Mouse (Mus musculus): ENCODE results near the gene Polr2h. TPM values are rescaled to one million over a fixed set of nuclear protein-coding genes. Genes with fewer than 3 reads are reported as not detected.
"Not testable (repeated sequence)": the region's sequence is repeated elsewhere in the genome, so short reads cannot be mapped to it uniquely, and the experiment has no call there.

The Polr2h gene
- polyA plus RNA-seq (2015; fragmentation: Nextera tagmentation; extraction: Ambion mirVana): 52.6 and 56.2 TPM in 2 replicates

DNA sequence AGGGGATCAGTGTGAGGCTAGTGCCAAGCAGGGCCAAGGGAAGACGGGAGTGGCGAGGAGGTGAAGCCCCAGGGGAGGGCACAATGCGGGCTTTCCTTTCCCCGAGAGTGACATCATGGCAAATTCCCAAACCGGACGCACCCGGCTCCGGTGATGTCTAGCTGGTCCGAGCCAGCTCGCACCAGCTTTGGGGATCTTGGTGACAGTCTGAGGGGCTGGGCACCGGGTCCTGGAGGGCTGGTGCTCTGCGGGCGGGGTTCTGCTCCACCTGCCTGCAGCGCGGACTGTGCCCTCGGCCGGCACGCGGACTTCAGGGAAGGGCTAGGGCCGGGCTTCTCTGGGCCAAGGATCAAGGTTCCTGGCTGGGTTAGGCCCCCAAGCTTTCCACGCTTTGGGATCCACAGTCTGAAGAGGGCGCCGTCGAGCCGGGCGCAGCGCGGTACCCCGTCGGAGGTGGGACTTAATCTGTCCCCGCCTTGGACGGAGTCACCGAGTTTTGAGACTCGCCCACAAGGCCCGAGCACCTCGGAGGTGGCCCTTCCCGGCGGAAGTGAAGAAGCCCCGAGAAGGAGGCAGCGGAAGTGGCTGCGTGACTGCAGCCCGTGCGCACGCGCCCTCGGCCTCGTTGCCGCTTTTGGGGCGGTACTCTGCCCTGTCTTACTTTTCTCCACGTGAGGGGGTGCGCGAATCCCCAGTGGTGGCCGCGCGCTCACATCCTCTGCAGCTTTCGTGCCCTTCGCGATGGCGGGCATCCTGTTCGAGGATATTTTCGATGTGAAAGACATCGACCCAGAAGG is at the start of gene Polr2h, which contains the start of gene Clcn2:
Polr2h (plus strand) TSS at position 485 of the 797 bp plus-strand sequence.
Clcn2 (minus strand) TSS at position 566 of the 797 bp plus-strand sequence.
- H3K4me1 ChIP-seq: peaks cover 38% of the 10 kb centered on the region
- H3K4me2 ChIP-seq: peak within 1 kb of the TSS; percentile 97
- H3K36me3 ChIP-seq: peaks cover 34% of the 10 kb centered on the region
- peak; percentile 79 for ATAC-seq (ENCODE audit: extremely low read depth, insufficient number of reproducible peaks, low FRiP score, low TSS enrichment)
- WGBS: under 1% methylated on average over 62 of the region's 62 CpGs
- H3K27me3 ChIP-seq (replicated peaks): no peaks in the 10 kb centered on the region
- no peaks in the 10 kb centered on the region for H3K9me3 ChIP-seq
- peak within 1 kb of the TSS; percentile 97 for H3K27ac ChIP-seq (replicated peaks)
- H3K4me3 ChIP-seq: peak within 1 kb of the TSS; percentile 67
- H3K9ac ChIP-seq: peak within 1 kb of the TSS; percentile 87

DNA sequence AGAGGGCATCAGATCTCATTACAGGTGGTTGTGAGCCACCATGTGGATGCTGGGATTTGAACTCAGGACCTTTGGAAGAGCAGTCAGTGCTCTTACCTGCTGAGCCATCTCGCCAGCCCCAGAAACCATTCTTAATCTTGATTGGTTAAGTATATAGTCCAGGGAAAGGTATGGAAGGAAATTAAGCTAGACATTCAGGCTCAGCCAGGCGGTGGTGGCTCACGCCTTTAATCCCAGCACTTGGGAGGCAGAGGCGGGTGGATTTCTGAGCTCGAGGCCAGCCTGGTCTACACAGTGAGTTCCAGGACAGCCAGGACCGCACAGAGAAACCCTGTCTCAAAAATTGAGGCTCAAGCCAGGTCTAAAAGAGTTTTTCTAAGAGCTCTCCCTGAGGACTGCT is 49.5 kb upstream of the Polr2h start, which contains the start of gene Eif4g1:
Eif4g1 (plus strand) TSS at position 301 of the 400 bp plus-strand sequence.
- H3K4me3 ChIP-seq; H3K4me2 ChIP-seq; H3K27ac ChIP-seq (replicated peaks); H3K9ac ChIP-seq; H3K27me3 ChIP-seq (replicated peaks); H3K9me3 ChIP-seq; H3K4me1 ChIP-seq; ATAC-seq (ENCODE audit: extremely low read depth, insufficient number of reproducible peaks, low FRiP score, low TSS enrichment): not testable (repeated sequence)
- WGBS: 82% methylated on average over 5 of the region's 6 CpGs
- H3K36me3 ChIP-seq: peaks cover 23% of the 10 kb centered on the region

DNA sequence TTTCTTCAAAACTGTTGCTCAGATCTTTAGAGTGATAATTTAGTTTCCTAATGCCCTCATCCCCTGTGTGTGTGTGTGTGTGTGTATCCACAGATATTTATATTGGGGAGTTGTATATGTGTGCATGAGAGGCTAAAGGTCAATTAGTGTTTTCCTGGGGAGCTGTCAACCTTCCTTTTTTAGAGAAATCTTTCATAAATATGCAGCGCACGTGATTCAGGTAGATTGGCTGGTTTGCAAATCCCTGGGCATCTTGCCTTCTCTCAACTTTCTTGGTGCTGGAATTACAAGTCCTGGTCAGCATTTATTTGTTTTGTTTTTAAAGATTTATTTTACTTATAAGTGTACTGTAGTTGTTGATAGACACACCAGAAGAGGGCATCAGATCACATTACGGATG is 47.2 kb upstream of the Polr2h start:
- 88% methylated on average over 3 of the region's 3 CpGs for WGBS

DNA sequence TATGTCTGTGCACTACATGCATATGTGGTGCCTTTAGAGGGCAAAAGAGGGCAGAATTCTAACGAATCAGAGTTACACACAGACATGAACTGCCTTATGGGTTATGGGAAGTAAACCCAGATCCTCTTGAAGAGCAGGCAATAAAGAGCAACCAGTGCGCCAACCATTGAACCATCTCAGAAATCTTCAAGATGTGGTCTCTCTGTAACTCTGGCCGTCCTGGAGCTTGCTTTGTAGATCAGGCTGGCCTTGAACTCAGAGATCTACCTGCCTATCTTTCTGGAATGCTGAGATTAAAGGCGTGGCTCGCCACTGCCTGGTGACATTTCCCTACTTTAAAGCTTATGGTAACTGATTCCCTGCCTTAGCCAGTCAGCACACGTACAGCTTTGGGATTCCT is 45.6 kb upstream of the Polr2h start:
- peak overlapping the region; percentile 73 for H3K9ac ChIP-seq
- WGBS: 23% methylated on average over 6 of the region's 6 CpGs
- peaks cover 28% of the 10 kb centered on the region for H3K36me3 ChIP-seq
- no peaks in the 10 kb centered on the region for H3K9me3 ChIP-seq
- H3K4me2 ChIP-seq: peak overlapping the region; percentile 98
- peak overlapping the region; percentile 65 for H3K27ac ChIP-seq (replicated peaks)
- H3K4me3 ChIP-seq: peak overlapping the region; percentile 93
- no peak for ATAC-seq (ENCODE audit: extremely low read depth, insufficient number of reproducible peaks, low FRiP score, low TSS enrichment)
- H3K27me3 ChIP-seq (replicated peaks): no peaks in the 10 kb centered on the region
- H3K4me1 ChIP-seq: peaks cover 26% of the 10 kb centered on the region

More for the DNA sequence above, 47.2 kb upstream of the Polr2h start:
- no peaks in the 10 kb centered on the region for H3K27me3 ChIP-seq (replicated peaks)
- no peak overlapping the region for H3K27ac ChIP-seq (replicated peaks)
- H3K9ac ChIP-seq: no peak overlapping the region
- no peaks in the 10 kb centered on the region for H3K9me3 ChIP-seq
- no peak for ATAC-seq (ENCODE audit: extremely low read depth, insufficient number of reproducible peaks, low FRiP score, low TSS enrichment)
- peaks cover 13% of the 10 kb centered on the region for H3K36me3 ChIP-seq
- peaks cover 23% of the 10 kb centered on the region for H3K4me1 ChIP-seq
- no peak overlapping the region for H3K4me2 ChIP-seq
- no peak overlapping the region for H3K4me3 ChIP-seq

DNA sequence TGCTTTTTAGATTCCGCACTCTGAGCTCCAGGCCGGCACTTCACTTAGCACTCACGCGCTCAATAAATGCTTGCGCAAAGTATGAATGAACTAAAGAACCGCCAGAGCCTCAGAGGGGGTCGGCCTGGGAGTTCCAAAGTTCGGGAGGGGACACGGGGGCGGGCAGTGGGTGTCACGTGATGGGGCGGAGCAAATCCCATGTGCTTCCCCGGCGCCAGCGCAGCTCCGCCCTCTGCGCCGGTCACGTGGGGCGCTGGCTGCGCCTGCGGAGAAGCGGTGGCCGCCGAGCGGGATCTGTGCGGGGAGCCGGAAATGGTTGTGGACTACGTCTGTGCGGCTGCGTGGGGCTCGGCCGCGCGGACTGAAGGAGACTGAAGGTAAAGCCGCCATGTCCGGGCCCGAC is 45.0 kb upstream of the Polr2h start:
- Histone ChIP-seq H3K4me1 (peaks cover 32% of the 10 kb centered on the region), H3K4me3 (peak overlapping the region; percentile 93), H3K27ac (replicated peaks) (peak overlapping the region; percentile 97), H3K4me2 (peak overlapping the region; percentile 98), H3K9me3 (no peaks in the 10 kb centered on the region), H3K27me3 (replicated peaks) (no peaks in the 10 kb centered on the region), H3K9ac (peak overlapping the region; percentile 99), H3K36me3 (peaks cover 34% of the 10 kb centered on the region)
- peak; percentile 91 for ATAC-seq (ENCODE audit: extremely low read depth, insufficient number of reproducible peaks, low FRiP score, low TSS enrichment)
- 0% methylated on average over 38 of the region's 38 CpGs for WGBS

DNA sequence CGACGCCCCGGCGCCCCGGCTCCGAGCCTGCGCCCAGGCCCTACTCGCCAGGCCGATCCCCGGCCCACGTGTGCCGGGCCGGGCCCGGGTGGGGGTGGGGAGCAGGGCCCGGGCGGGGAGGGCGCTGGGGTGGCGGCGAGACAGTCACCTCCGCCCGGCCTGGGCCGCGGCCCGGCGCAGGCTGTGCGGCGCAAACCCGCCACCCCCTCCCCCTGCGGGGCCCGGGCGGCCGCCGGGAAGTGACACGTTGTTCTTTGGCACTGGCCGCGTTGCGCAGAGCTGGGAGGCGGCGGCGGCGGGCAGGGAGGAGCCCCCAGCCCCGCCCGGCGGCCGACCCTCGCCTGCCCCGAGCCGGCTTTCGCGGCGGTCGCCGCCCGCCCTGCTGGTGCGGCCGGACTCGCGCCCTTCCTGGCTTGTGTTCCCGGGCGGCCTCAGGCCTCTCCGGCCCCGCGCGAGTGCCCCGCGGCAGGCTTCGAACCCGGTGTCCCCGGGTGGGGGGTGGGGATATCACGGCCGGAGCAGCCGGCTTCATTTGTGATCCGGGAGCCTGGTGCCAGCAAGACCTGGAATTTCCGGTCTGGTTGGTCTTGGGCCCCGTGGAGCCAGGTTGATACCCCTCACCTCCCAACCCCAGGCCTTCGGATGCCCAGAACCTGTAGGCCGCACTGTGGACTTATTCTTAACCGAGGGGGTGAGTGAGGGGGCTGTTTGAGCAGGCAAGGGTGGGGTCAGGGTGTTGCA is 44.3 kb upstream of the Polr2h start:
- Histone ChIP-seq H3K9ac (peak overlapping the region; percentile 99), H3K4me3 (peak overlapping the region; percentile 93), H3K9me3 (no peaks in the 10 kb centered on the region), H3K27ac (replicated peaks) (peak overlapping the region; percentile 97), H3K4me2 (peak overlapping the region; percentile 98), H3K4me1 (peaks cover 38% of the 10 kb centered on the region), H3K36me3 (peaks cover 41% of the 10 kb centered on the region), H3K27me3 (replicated peaks) (no peaks in the 10 kb centered on the region)
- WGBS: under 1% methylated on average over 68 of the region's 78 CpGs
- peak; percentile 81 for ATAC-seq (ENCODE audit: extremely low read depth, insufficient number of reproducible peaks, low FRiP score, low TSS enrichment)

DNA sequence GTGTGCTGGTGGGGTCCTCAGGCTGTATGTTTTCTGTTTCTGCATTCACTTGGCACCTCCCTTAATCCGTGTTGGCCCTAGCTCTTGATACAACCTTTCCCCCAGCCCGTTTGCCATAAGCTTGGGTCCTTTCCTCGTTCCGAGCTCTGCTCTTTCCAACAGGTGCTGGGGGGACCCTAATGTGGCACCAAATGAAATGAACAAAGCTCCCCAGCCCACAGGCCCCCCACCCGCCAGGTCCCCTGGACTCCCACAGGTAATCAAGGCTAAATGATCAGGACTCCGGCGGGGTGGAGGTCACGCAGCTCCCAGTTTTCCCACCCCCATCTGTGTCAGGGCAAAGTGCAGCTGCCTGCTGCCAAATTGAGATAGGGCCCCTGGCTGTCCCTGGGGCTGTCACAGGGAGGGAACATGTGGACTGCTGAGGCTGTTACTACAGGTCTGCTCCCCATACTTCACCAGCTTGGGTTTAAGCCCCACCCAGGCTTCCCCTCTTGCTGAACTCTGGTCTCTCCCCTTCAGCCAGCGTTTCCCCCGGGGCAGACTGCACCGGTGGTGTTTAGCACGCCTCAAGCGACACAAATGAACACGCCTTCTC is 43.7 kb upstream of the Polr2h start:
- Histone ChIP-seq H3K4me2 (peak overlapping the region; percentile 98), H3K27ac (replicated peaks) (peak overlapping the region; percentile 97), H3K9me3 (no peaks in the 10 kb centered on the region), H3K27me3 (replicated peaks) (no peaks in the 10 kb centered on the region), H3K4me3 (peak overlapping the region; percentile 93), H3K9ac (peak overlapping the region; percentile 99), H3K4me1 (peaks cover 40% of the 10 kb centered on the region), H3K36me3 (peaks cover 48% of the 10 kb centered on the region)
- WGBS: 4% methylated on average over 14 of the region's 14 CpGs
- ATAC-seq (ENCODE audit: extremely low read depth, insufficient number of reproducible peaks, low FRiP score, low TSS enrichment): no peak

DNA sequence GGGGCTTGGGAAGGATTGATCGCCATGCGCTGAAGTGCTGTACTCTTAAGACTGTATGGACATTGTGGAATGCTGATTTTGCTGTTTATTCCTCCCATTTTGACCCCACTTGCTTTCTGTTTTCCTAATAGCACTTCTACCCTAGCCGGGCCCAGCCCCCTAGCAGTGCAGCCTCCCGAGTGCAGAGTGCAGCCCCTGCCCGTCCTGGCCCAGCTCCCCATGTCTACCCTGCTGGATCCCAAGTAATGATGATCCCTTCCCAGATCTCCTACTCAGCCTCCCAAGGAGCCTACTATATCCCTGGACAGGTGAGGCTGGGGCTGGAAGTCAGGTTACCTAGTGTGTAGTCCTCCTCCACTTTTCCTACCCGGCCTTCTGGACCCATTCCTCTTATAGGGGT is 42.3 kb upstream of the Polr2h start:
- Histone ChIP-seq H3K4me1 (peaks cover 40% of the 10 kb centered on the region), H3K36me3 (peaks cover 62% of the 10 kb centered on the region), H3K4me3 (peak overlapping the region; percentile 93), H3K9me3 (no peaks in the 10 kb centered on the region), H3K4me2 (peak overlapping the region; percentile 98), H3K9ac (peak overlapping the region; percentile 99; the same call in 1 of the 2 replicates), H3K27ac (replicated peaks) (no peak overlapping the region), H3K27me3 (replicated peaks) (no peaks in the 10 kb centered on the region)
- no peak for ATAC-seq (ENCODE audit: extremely low read depth, insufficient number of reproducible peaks, low FRiP score, low TSS enrichment)
- WGBS: 84% methylated on average over 6 of the region's 6 CpGs

DNA sequence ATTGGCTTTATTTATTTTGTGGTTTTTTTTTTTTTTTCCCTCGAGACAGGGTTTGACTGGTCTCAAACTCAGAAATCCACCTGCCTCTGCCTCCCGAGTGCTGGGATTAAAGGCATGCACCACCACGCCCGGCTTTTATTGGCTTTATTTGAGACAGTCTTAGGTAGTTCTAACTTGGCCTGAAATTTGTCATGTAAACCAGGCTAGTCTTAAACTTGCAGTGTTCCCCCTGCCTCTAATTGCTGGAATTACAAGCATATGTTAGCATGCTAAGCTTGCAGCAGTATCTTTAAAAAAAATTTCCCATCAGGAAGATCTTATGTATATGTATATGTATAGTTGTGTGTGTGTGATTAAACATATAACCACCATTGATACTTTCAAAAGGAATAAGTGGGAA is 40.8 kb upstream of the Polr2h start:
- H3K27ac ChIP-seq (replicated peaks): no peak overlapping the region
- WGBS: 84% methylated on average over 4 of the region's 4 CpGs
- no peaks in the 10 kb centered on the region for H3K9me3 ChIP-seq
- H3K4me2 ChIP-seq: no peak overlapping the region
- ATAC-seq (ENCODE audit: extremely low read depth, insufficient number of reproducible peaks, low FRiP score, low TSS enrichment): no peak
- H3K27me3 ChIP-seq (replicated peaks): no peaks in the 10 kb centered on the region
- H3K4me1 ChIP-seq: peaks cover 40% of the 10 kb centered on the region
- peaks cover 76% of the 10 kb centered on the region for H3K36me3 ChIP-seq
- no peak overlapping the region for H3K9ac ChIP-seq
- H3K4me3 ChIP-seq: no peak overlapping the region

DNA sequence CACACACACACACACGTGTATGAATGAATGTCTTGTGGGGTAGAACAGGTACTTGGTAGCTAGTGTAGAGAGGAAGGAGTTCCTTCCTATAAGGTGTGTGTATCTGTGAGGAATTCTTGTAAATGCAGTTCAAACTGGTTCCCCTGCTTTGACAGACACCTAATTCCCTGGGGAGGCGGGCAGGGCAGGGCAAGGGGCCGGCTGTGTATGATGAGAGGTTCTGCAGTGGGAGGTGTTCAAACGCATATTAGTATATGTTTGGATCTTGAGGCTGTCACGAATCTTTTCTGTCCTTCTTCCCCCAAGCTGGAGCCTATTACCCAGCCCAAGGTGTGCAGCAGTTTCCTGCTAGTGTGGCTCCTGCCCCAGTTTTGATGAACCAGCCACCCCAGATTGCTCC is 40.1 kb upstream of the Polr2h start:
- no peaks in the 10 kb centered on the region for H3K9me3 ChIP-seq
- peaks cover 34% of the 10 kb centered on the region for H3K4me1 ChIP-seq
- WGBS: 81% methylated on average over 5 of the region's 5 CpGs
- no peak overlapping the region for H3K4me3 ChIP-seq
- H3K36me3 ChIP-seq: peaks cover 83% of the 10 kb centered on the region
- ATAC-seq (ENCODE audit: extremely low read depth, insufficient number of reproducible peaks, low FRiP score, low TSS enrichment): no peak
- peak overlapping the region; percentile 58 for H3K27ac ChIP-seq (replicated peaks)
- H3K9ac ChIP-seq: peak overlapping the region; percentile 50
- no peak overlapping the region for H3K4me2 ChIP-seq
- H3K27me3 ChIP-seq (replicated peaks): no peaks in the 10 kb centered on the region

Data from heart, embryonic 13.5 days (tissue).